Mouse (Mus musculus): ENCODE measurements around the gene Rcan2. TPM values are rescaled to one million over a fixed set of nuclear protein-coding genes. Genes with fewer than 3 reads are reported as not detected.

Rcan2 gene
- total RNA-seq, 2 experiments from 2014 or later: 269 TPM

DNA sequence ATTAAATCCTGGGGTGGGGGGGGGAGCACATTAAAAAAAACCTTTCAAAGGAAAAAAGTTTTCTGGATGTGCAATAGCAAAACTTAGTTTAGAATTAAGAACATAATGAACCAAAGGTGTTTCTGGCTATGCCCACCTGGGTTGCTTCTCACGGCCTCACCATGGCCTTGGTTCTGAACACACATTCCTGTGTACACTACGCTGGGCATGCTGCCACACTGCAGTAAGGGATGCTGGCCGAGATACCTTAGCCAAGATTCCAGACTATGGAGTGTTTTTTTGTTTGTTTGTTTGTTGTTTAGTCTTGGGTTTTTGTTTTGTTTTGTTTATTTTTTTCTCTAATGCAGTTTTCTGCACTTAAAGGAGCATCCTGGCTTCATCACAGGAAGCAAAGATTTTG, 100.3 kb downstream of the Rcan2 start:
- peak; percentile 13 to 21 for DNase-seq
- intact Hi-C loops (cut with DNase I): no loop called here

DNA sequence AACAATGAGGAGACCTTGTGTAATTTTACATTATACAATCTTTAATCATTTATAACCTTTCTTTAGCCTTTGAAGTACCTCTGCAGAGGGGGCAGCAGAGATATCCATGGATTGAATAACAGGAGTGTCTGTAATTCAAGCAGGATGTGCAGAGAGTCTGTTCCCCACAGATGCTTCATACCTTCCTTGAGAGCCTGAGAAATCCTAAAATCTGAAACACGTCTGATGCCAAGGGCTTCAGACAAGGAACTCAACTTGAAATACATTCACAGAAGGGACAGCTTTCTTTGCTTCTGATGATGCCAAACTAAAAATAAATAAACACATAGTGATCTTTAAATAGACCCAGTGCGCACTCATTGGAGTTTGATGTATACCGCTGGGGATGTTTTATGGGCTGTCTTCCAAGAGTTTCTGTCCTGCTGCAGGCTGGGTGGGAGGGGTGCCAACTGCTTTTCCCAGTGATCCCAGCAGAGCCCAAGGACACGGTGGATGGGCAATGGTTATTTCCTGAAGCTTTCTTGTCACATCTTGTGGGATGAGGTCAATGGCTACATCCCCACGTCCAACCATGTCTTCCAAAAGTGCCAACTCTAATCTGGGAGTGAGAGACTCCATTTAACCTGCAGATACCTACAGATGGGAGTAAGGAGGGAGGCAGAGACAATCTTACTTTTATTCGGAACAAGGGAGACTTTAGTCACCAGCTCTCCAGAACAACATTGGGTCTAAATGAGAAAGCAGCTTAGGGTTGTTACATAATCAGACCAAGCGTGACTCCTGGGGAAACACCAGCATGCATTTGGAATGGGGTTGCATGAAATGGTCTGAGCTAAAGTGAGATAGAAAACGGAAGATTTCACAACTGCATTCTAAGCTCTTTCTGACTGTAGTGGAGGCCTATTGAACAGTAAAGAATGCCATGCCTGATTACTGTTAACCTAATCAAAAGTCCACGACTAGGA, 102.9 kb downstream of the Rcan2 start:
- intact Hi-C loops (cut with DNase I): no loop called here

DNA sequence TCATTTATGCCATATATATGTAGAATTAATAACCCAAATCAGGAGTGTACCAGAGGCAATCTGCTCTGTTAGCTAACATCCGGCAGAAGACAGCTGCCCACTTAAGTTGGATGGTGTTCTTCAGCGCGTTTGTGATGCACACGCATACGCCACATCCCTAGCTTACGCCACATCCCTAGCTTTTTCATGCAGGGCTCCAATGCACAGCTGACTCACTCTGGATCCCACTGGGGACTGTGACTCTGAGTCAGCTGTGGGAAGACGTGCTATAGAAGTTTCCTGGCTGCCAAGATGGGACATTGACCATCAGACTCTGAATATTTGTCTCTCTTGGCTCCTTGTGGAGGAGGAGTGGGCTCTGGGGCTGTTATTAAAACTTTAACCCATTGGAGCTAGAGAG, 103.7 kb downstream of the Rcan2 start:
- intact Hi-C loops (cut with DNase I): no loop called here
- no peak for DNase-seq

More for the DNA sequence above, 102.9 kb downstream of the Rcan2 start:
- DNase-seq: peak; percentile 22 to 24

DNA sequence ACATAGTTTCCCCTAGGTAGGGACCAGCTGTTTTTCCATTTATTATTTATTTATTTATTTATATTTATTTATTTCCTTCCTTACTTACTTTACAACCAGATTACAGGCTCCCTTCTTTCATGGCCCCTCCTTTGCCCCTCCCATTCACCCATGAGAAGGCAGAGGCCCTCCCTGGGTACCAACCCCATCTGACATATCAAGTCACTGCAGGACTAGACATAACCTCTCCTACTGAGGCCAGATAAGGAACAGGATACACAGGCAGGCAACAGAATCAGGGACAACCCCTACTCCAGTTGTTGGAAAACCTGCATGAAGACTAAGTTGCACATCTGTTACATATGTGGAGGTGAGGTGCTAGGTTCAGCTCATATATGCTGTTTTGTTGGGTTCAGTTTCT, 105.6 kb downstream of the Rcan2 start:
- no peak for DNase-seq
- intact Hi-C loops (cut with DNase I): no loop called here

DNA sequence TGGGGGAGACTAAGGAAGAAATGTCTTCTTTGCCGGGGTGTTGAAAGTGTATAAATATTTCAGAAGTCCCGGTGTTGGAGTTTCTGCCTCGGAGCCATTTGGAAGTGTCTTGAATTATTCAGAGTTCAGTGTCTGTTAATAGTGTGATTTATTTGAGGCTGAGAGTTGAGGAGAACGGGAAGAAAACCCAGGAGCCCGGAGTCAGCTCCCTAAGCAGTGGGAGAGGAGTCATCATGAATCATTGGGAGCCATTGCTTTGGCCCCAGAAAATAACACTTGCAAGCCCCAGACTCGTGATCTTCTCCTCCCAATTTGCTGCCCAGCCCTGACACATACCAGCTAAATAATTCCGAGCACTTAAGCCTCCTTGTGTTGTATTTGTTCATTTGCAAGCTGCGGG, 115.0 kb downstream of the Rcan2 start:
- no peak for DNase-seq
- intact Hi-C loops (cut with DNase I): no loop called here

DNA sequence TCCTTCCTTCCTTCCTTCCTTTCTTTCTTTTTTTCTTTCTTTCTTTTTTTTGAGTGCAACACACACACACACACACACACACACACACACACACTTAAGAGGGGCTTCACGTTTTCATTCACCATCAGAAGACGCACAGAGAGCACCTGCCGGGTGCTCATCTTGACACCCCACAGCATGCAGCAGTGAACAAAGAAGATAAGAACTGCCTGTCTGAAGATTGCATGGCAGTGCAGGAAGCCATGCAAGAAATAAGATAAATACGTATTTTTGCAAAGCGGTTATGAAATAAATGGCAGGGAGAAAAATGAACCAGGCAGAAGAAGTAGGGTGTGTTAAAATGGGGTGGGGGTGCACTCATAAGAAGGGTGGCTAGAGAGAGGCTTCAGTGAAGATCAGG, 116.0 kb downstream of the Rcan2 start:
- no peak for DNase-seq
- intact Hi-C loops (cut with DNase I): no loop called here

DNA sequence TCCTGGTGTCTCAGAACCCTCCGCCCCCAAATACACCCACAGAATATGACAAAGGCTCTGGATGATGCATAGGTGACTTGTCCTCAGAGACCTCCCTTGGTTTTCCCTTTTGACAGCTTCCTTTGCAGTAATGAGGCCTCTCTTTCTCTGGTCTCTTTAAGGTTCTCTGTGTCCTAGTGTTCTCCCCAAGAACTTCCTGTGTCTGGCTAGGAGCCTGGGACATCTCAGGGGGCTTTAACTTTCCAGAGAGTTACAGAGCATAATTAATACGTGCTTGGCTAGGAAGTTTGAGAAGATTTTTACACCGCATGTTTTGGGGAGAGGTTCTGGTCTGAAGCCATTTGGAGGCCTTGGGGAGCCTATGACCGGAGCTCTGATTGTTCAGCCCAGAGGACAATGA, 128.7 kb downstream of the Rcan2 start:
- intact Hi-C loops (cut with DNase I): no loop called here
- DNase-seq: no peak

DNA sequence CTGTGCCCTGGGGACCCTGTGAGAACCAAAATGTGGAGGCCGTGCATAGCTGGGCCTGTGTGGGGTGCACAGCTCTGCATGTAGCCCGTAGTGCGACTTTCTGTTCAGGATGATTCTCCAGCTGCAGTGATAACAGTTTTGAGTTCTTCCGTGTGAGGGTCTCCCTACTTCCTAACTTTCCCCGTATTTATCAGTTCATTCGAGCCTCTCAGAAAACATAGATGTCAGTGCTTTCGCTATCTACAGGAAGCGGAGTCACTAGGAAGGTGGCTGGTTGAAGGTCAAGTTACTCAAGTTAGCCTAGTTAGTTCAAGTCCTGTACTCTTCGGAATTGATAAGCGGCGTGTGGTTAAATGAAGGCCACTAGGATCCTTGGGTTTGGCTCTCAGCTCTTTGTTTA, 130.6 kb downstream of the Rcan2 start:
- no peak for DNase-seq
- intact Hi-C loops (cut with DNase I): no loop called here

DNA sequence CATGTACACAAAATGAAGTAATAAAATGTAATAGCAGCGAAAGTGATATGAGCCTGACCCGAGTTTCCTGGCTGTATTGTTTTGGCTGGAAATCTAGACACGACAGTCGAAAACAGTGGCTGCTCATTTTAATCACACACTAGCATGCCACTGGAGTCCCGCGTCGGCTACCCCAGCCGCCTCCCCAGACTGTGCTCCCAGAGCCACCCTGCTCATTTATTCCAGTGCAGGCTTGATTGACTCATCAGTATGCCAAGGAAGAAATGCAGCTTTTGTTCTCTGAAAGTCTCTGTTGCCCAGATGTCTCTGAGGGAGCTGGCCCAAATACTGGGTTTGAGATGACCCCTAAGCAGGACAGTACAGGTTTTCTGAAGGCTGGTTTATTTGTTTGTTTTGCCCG, 132.9 kb downstream of the Rcan2 start:
- intact Hi-C loops (cut with DNase I): no loop called here
- no peak for DNase-seq

DNA sequence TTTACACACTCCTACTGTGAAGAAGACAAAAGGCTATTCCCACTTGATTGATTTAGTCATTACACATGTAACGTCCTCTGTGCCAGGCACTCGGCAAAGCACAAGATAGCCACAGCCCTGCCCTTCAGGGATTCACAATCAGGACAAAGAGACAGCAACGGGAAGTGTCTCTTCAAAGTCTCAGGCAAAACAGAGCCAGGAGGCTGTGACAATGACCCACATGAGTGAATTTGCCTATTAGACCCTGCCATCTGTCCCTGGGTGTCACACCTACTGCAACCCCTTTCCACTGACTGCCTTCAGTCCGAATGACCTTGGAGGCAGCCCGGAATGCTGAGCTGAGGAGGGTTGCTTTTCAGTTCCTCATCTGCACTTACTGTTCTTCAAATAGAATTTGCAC, 151.1 kb downstream of the Rcan2 start:
- peak in 1 of 2 experiments; percentile 4 for DNase-seq
- intact Hi-C loops (cut with DNase I): no loop called here

DNA sequence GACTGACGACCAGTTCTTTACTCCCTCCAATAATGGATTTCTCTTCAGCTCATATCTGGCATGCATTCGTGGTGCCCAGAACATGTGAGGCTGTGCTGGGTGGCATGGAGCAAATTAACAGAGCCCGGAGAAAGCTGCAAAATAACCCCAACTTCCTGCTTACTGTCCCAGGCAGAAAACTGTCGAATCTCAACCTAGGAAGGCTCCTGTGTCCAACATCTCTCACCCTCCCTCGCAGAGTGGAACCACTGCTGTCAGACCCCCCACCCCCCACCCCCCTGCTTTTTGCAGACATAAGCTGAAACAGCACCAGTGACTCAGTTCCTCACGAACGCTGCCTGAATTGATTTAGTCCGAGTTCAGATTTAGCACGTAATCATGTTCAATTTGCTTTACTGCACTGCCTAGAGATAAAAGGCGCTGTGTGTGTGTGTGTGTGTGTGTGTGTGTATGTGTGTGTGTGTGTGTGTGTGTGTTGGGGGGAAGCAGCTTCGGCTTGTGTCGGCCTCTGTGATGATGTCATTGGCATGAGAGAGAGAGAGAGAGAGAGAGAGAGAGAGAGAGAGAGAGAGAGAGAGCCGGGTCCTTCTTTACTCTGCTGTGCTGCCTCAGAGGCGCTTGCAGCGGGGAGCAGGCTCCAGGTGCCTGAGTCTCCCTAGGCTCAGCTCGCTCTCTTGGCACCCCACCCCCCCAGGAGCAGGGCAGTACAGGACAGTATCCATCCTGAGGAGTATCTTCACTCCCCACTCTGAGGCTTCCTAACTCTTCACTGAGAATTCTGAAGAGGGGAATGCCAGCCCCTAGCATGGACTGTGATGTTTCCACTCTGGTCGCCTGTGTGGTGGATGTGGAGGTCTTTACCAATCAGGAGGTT, 151.7 kb downstream of the Rcan2 start:
- no peak for DNase-seq
- intact Hi-C loops (cut with DNase I): no loop called here

DNA sequence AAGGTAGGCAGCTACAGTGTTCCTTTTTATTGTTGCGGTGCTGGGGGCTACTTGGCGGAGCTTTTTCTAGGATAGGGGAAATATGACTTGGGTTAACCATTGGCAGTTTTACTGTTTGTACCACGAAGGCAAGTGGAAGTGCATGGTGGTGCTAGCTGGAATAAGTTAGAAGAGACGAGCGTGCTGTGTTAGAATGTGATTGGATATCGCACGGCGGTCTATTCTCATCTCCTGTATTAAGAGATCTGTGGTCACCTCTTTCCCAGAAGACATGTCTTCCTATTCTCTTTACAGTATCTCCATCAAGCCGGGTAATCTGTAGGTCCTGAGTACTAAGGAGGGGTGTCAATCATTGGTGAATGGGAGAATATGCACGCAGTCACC, 152.4 kb downstream of the Rcan2 start:
- intact Hi-C loops (cut with DNase I): no loop called here
- DNase-seq: no peak

DNA sequence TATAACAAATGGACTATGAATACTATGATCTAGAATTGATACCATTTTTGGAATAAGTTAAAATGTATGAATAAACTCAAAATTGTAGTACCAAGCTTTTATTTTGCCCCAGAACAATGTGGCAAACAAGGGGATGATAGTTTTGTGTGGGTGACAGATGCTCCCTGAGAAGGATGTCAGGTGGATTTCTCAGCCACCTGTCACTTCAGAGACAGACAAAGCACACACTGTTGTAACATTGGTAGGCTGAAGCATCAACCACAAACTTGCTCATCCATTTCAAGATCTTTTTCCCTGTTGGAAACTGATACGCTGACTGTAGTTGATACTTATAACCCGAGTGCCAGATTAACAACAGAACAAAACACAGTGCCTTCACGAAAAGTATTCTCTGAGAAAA, 158.6 kb downstream of the Rcan2 start:
- intact Hi-C loops (cut with DNase I): no loop called here
- DNase-seq: no peak

DNA sequence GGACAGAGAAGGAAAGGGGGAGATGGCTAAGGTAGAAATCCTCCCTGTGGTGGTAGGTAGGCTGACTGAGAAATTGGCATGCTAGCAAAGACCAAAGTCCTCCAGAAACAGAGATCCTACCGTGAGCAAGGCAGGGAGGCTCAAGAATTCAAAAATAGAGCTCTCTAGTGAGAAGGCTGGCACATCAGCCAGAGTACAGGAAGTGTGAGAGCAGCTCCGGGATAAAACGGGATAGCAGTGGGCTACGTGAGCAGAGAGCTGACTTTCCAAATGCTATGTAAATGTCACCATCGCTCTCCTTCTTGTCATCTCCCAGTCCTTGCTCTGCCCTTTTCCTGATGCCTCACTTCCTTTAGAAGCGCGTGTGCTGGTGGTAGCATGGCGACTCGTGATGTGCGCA, 168.8 kb downstream of the Rcan2 start:
- DNase-seq: no peak

DNA sequence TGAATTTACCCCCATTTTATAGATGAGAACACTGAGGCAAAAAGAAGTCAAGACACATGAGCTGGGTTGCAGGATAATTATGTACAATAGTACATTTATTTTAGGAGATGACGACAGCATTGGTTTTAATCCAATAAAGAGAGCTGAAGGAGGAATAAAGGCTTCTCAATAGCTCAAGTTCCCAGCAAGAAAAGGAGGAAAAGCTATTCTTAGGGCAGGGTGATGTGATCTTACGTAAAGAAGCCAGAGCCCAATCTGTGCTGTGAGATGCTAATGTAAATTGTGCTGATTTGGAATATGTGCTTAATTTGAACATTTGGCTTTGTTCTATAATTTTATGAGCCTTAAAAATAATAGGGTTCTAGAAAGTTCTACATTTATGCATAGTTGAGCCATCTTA, 176.4 kb downstream of the Rcan2 start:
- intact Hi-C loops (cut with DNase I): no loop called here
- no peak for DNase-seq

More for the DNA sequence above, 168.8 kb downstream of the Rcan2 start:
- intact Hi-C loops (cut with DNase I): loop anchor here (5.0 kb wide), 1 partner anchor 52 kb away; no protein-coding TSS in a partner anchor

DNA sequence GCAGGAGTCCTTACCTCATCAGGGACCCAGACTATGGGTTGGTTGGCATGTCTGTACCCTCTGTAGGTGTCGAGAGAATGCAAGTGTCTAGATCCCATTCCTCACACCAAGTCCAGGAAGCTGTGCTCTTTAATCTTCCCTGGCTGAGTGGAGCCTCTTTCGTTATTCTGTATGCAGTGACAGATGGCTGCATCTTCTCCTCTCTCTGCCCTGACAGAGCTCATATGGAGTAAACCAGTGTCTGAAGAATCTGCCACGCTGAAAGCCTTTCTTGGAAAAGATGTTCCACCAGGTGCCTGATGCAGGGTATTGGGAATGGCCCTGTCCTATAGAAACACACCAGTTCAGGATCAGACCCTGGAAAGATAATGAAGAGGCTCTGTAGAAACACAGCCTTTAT, 178.8 kb downstream of the Rcan2 start:
- DNase-seq: no peak
- intact Hi-C loops (cut with DNase I): no loop called here

DNA sequence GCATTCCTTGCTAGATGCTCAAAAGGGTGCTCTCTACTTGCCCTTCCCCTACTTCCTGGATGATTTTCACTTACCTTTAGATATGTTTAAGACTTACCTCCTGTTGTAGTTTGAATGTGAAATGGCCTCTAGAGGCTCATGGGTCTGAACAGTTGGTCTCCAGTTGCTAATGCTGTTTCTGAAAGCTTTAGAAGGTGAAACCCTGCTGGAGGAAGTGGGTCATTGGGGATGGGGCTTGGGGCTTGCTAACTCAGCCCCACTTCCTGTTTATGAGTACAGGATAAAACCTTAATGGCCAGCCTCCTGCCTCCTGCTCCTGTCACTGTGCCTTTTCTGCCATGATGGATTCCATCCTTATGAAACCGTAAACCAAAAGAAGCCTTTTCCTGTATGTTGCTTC, 181.4 kb downstream of the Rcan2 start:
- no peak for DNase-seq

DNA sequence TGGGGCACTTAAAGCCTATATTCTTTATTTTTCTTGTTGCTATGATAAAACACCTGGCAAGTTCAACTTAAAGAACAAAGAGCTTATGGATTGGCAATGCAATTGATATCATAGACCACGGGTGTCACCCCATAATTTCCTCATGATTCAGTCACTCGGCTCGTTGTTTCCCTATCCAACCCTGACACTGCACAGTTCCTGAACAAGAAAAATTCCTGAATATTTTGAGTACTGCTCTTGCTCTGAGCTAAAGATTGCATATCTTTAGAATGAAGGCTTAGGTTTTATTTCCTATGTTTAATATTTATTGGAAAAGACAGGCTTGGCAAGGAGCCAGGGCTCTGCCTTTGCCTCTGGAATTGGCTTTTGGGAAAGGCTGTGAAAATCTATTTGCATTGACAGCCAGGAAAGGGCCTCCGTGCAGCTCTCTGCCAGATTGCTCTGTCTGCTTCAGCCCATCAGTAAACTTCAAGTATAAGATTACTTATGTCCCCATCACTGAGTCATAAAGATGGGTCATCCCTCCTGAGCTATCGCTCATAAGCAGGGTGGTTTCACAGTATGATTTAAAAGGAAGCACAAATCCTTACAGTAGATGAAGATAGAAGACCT, 188.3 kb downstream of the Rcan2 start:
- intact Hi-C loops (cut with DNase I): no loop called here
- DNase-seq: no peak

More for the DNA sequence above, 181.4 kb downstream of the Rcan2 start:
- intact Hi-C loops (cut with DNase I): no loop called here

DNA sequence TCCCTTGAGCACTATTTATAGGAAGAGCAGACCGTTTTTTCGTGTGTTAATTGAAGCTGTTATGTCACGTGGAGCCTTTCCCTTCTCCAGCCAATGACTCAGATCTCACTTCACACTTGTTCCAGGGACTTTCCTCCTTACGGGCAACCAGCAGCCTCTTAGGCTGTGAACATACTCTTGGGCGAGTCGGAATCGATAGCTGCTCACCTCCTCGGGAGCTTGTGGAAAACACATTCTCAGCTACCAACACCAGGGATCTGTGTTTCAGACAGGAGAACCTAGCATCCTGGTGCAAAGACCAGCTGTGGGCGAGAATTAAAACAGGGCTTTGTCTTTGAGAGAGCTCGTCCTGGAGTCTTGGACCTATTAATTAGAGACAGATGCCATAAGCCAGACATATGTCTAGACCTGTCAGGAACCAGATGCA, 189.8 kb downstream of the Rcan2 start:
- DNase-seq: no peak
- intact Hi-C loops (cut with DNase I): no loop called here

DNA sequence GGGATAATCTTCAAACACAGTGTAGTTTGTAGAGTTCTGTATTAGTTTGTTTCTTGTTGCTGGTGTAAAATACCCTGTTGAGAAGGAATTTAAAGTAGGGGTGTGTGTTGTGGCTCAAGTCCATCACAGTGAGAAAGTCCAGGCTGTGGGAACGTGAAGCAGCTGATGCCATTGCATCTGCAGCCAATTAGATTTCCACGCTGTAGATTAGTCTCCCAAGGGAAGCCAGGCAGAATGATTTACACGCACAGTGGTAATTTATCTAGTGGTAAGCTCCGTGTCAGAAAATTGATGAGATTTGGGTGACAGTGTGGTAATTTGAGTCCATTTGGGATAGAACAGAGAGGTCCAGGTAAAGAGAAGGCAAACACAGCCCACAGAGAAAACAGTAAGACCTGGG, 192.9 kb downstream of the Rcan2 start:
- no peak for DNase-seq

DNA sequence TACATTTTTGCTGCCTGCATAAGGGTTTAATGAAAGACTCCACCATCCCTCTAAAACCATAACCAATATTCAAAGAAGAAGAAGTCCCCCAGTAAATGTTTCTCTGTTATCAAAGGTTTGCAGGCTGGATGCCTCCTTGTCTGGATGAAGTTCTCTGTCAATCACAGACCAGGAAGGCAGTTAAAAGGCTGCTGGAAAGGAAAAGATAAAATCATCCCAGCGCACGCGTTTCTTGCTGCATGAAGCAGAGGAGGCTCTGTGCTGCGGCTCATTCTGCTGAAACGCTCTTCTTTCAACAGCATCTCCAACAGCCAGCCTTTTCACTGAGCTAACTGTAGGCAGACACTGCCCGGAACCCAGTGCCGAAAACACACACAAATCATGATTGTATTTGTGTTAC, 196.4 kb downstream of the Rcan2 start:
- intact Hi-C loops (cut with DNase I): no loop called here
- DNase-seq: no peak

More for the DNA sequence above, 192.9 kb downstream of the Rcan2 start:
- intact Hi-C loops (cut with DNase I): no loop called here

Data from heart, postnatal 14 days (tissue).